Mouse (Mus musculus) forebrain, embryonic 10.5 days (tissue): Measurements from ENCODE around the gene Gm11937. TPM values are rescaled to one million over a fixed set of nuclear protein-coding genes. Genes with fewer than 3 reads are reported as not detected.
A peak's percentile ranks its signal among the peaks of the same experiment; 100 is the strongest.
"Not testable (repeated sequence)": the region's sequence is repeated elsewhere in the genome, so short reads cannot be mapped to it uniquely, and the experiment has no call there.

Experiments used
- DNase-seq: peaks from one replicate; pipeline ENCODE4 v3.0.0-alpha.2; 2017; ENCODE audit warnings: low spot score; ENCODE audit errors: extremely low spot score
- H3K27ac ChIP-seq: fragments of 300-500 bp; sonication (generic); 2 replicates; pipeline ENCODE4 v1.5.1; 2016; ENCODE audit warnings: mild to moderate bottlenecking
- H3K27me3 ChIP-seq: fragments of 300-500 bp; sonication (generic); 2 replicates; pipeline ENCODE4 v1.6.1; 2016; ENCODE audit warnings: mild to moderate bottlenecking; ENCODE audit not compliant: poor library complexity, severe bottlenecking
- H3K36me3 ChIP-seq: fragments of 300-500 bp; sonication (generic); replicated peaks from 2 replicates; pipeline ENCODE4 v1.6.1; 2016; ENCODE audit warnings: mild to moderate bottlenecking, moderate library complexity
- H3K4me1 ChIP-seq: fragments of 300-500 bp; sonication (generic); 2 replicates; pipeline ENCODE4 v1.6.1; 2016
- H3K4me3 ChIP-seq: fragments of 300-500 bp; sonication (generic); 2 replicates; pipeline ENCODE4 v1.5.1; 2016; ENCODE audit warnings: mild to moderate bottlenecking, moderate library complexity
- H3K9me3 ChIP-seq: fragments of 300-500 bp; sonication (generic); 2 replicates; pipeline ENCODE4 v1.6.1; 2016; ENCODE audit warnings: mild to moderate bottlenecking, moderate library complexity
- WGBS: fragments of 180-500 bp; shearing (Covaris S2); methylation state at CpG from one replicate; pipeline ENCODE4 v1.1.7; 2016; 5-methylcytosine and 5-hydroxymethylcytosine counted together
- polyA plus RNA-seq: library from polyadenylated mRNA; unstranded; fragments of >200 nt; fragmentation: Nextera tagmentation; extraction: Ambion mirVana; gene quantifications from 2 replicates; pipeline ENCODE4 v1.2.1, GENCODE M21; 2016

Gene Gm11937
- polyA plus RNA-seq, 1 experiment from 2014 or later, result not detected

DNA sequence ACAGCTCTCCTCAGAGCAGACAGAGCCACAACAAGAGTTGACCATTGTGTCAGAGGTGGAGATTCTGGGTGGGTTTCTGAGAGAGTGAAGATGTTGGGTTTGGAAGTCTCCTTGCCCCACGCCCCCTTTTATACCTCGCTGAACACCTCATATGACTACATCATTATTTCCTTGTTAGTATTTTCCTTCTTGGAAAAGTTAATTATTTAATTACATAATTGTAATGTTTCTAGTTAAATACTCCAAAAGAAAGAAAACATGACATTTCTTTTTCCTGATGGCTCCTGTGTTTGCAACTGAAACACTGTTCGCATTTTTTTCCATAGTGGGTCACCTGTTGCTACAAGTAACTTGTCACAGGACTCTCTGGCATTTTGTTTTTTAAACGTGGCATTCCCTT lies 18.1 kb upstream of the Gm11937 start, which contains the start of gene Krtap4-1:
Gene Krtap4-1 (minus strand): TSS at position 101 of the 400 bp plus-strand sequence.
- Histone ChIP-seq H3K9me3 (no peaks in the 10 kb centered on the region), H3K27ac (no peak within 1 kb of the TSS), H3K4me1 (no peaks in the 10 kb centered on the region), H3K4me3 (no peak within 1 kb of the TSS), H3K36me3 (no peaks in the 10 kb centered on the region), H3K27me3 (no peaks in the 10 kb centered on the region)
- WGBS, result 86% methylated on average over 4 of the region's 4 CpGs
- DNase-seq, result no peak

DNA sequence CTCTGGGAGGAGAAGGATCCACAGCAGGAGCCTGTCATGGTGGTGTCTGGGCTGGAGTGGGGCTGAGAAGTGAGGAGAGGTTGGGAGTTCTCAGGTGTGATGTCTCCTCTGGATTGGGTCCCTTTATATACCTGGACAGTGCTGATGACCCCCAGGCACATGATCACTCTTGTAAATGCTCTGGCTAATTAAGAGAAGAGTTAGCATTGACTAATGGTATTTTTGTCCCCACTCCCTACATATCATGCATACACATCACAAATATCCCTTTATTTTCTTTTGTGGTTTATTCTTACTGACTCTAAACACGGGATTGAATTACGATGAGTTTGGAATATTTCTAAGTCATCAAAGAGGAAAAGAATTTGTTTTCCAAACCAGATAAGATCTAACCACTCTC lies 10.3 kb upstream of the Gm11937 start, which contains the start of gene Gm11562:
Gene Gm11562 (minus strand): TSS at position 101 of the 400 bp plus-strand sequence.
- Histone ChIP-seq H3K4me3 (no peak within 1 kb of the TSS), H3K9me3 (no peaks in the 10 kb centered on the region), H3K27me3 (no peaks in the 10 kb centered on the region), H3K27ac (no peak within 1 kb of the TSS), H3K36me3 (no peaks in the 10 kb centered on the region), H3K4me1 (no peaks in the 10 kb centered on the region)
- DNase-seq, result no peak
- WGBS, result 92% methylated on average over 2 of the region's 2 CpGs

DNA sequence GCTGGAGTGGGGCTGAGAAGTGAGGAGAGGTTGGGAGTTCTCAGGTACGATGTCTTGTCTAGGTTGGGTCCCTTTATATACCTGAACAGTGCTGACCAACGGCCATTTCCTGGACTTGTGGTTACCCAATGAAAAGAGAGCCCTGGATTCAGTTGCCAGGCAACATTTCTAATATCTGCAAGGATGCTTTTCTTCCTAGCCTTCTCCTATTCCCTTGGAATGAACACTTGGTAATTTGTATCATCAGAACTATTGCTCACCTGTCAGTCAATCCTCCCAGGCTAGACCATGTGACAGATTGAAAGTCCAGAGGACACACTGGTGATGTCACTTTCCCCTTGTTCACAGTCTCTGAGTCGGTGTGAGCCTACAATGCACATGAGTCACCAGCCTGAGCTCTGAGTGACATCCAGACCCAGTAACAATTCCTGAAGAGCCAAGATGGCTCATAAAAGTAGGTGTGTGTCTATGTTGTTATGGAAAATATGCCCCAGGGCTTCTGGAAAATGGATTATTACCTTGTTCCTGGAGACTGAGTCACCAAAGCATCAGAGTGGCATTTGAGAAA lies 4.9 kb upstream of the Gm11937 start, which contains the start of gene Krtap2-4:
Gene Krtap2-4 (minus strand): TSS at position 51 of the 568 bp plus-strand sequence.
- H3K36me3 ChIP-seq, result no peaks in the 10 kb centered on the region
- no peaks in the 10 kb centered on the region for H3K4me1 ChIP-seq
- H3K9me3 ChIP-seq, result no peaks in the 10 kb centered on the region
- WGBS, result 84% methylated on average over 3 of the region's 3 CpGs
- no peaks in the 10 kb centered on the region for H3K27me3 ChIP-seq
- no peak within 1 kb of the TSS for H3K27ac ChIP-seq
- no peak within 1 kb of the TSS for H3K4me3 ChIP-seq
- no peak for DNase-seq

DNA sequence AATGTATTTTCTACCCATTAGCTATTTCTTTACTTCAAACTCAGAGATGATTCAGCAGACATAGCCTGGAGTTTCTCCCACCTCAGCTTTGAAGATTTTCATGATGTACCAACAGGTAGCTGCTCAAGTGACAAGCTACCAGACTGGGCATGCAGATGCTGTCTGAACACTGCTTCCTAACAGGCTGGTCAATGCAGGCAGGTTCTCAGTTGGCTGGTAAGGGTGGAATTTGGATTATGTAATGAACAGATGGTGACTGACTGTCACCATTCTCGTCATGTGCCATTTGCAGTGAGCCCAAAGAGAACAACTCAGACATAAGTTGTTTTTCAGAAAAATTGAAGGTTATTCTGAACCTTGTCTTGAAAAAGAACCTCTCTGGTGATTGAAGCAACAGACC lies 863 bp downstream of the Gm11937 start:
- DNase-seq, result no peak
- Histone ChIP-seq H3K4me3 (no peak overlapping the region), H3K27me3 (no peaks in the 10 kb centered on the region), H3K4me1 (no peaks in the 10 kb centered on the region), H3K27ac (no peak overlapping the region), H3K36me3 (no peaks in the 10 kb centered on the region), H3K9me3 (no peaks in the 10 kb centered on the region)
- WGBS, result 70% methylated on average over 1 of the region's 1 CpGs

DNA sequence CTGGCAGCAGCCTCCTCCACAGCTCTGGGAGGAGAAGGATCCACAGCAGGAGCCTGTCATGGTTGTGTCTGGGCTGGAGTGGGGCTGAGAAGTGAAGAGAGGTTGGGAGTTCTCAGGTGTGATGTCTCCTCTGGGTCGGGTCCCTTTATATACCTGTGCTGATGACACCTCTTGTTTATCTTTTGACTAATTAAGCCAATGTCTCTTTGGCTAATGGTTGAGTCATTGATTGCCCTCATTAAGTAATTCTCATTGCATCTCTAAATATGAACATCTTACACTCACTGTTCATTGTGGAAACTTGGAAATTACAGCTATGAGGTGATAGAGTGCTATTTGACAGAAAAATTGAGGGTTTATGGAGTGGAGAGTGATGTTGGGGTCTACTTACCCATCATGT lies 6.8 kb downstream of the Gm11937 start, which contains the start of gene Gm11938:
Gene Gm11938 (minus strand): TSS at position 101 of the 400 bp plus-strand sequence.
- 84% methylated on average over 1 of the region's 1 CpGs for WGBS
- not testable (repeated sequence) for DNase-seq, H3K27ac ChIP-seq, H3K4me3 ChIP-seq, H3K27me3 ChIP-seq, H3K9me3 ChIP-seq, H3K4me1 ChIP-seq, H3K36me3 ChIP-seq

DNA sequence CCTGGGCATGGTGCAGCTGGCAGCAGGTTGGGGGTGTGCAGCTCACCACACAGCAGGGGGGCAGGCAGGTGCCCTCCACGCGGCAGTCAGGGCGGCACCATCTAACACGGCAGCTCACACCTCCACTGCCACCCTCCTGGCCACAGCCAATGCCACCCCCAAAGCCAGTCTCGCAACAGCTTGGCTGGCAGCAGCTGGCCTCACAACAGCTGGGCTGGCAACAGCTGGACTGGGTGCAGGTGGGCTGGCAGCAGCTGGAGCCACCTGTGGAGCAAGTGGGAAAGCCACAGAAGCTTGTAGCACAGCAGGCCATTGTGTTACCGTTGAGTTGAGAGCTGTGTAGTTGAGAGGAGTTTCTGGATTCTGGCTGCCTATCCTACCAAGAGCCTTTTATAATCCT lies 12.2 kb downstream of the Gm11937 start, which contains the start of gene Krtap9-3:
Gene Krtap9-3 (minus strand): TSS at position 364 of the 400 bp plus-strand sequence.
- not testable (repeated sequence) for H3K4me3 ChIP-seq, H3K27me3 ChIP-seq, H3K4me1 ChIP-seq, H3K36me3 ChIP-seq, DNase-seq, H3K9me3 ChIP-seq, H3K27ac ChIP-seq
- WGBS, result 90% methylated on average over 6 of the region's 6 CpGs

DNA sequence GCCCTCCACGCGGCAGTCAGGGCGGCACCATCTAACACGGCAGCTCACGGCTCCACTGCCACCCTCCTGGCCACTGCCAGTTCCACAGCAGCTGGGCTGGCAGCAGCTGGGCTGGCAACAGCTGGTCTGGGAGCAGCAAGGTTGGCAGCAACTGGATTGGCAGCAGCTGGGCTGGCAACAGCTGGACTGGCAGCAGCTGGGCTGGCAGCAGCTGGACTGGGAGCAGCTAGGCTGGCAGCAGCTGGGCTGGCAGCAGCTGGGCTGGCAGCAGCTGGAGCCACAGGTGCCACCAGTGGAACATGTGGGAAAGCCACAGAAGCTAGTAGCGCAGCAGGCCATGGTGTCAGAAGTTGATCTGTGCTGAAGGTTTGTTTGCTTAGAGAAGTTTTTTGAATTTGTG lies 19.0 kb downstream of the Gm11937 start, which contains the start of gene Krtap1-3:
Gene Krtap1-3 (minus strand): TSS at position 359 of the 400 bp plus-strand sequence.
- Histone ChIP-seq H3K4me3 (no peak within 1 kb of the TSS), H3K4me1 (no peaks in the 10 kb centered on the region), H3K27me3 (no peaks in the 10 kb centered on the region), H3K27ac (no peak within 1 kb of the TSS), H3K36me3 (no peaks in the 10 kb centered on the region), H3K9me3 (no peaks in the 10 kb centered on the region)
- 89% methylated on average over 6 of the region's 6 CpGs for WGBS
- DNase-seq, result no peak

DNA sequence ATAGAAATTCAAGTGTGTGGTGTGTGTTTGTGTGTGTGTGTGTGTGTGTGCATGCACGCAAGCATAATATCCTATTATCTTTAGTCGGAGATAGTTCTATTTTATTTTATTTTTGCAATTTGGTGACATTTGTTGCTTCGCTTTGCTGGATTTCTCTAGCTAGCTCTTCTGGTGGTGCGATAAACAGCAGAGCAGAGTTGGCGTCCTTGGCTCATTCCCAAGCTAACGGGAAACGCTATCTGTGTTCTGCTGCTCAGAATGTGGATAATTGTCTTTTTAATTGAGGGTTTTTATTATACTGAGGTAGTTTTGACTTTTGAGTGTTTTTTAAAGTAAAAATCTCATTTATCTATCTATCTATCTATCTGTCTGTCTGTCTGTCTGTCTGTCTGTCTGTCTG lies 24.9 kb downstream of the Gm11937 start:
- Histone ChIP-seq H3K27me3 (no peaks in the 10 kb centered on the region; the same call in 1 of the 2 replicates), H3K27ac (no peak overlapping the region), H3K4me1 (no peaks in the 10 kb centered on the region), H3K9me3 (no peaks in the 10 kb centered on the region), H3K36me3 (no peaks in the 10 kb centered on the region), H3K4me3 (no peak overlapping the region)
- 93% methylated on average over 7 of the region's 7 CpGs for WGBS
- no peak for DNase-seq

DNA sequence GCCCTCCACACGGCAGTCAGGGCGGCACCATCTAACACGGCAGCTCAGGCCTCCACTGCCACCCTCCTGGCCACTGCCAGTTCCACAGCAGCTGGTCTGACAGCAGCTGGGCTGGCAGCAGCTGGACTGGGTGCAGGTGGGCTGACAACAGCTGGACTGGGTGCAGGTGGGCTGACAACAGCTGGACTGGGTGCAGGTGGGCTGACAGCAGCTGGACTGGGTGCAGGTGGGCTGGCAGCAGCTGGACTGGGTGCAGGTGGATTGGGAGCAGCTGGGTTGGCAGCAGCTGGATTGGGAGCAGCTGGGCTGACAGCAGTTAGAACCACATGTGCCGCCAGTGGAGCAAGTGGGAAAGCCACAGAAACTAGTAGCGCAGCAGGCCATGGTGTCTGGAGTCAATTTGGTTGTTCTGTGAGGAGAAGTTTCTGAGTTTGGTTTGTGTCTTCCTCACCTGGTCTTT lies 26.7 kb downstream of the Gm11937 start, which contains the start of gene Krtap1-4:
Gene Krtap1-4 (minus strand): TSS at position 410 of the 460 bp plus-strand sequence.
- Histone ChIP-seq H3K9me3 (no peaks in the 10 kb centered on the region), H3K27me3 (no peaks in the 10 kb centered on the region; the same call in 1 of the 2 replicates), H3K27ac (no peak within 1 kb of the TSS), H3K4me1 (no peaks in the 10 kb centered on the region), H3K4me3 (no peak within 1 kb of the TSS), H3K36me3 (no peaks in the 10 kb centered on the region)
- no peak for DNase-seq
- WGBS, result 97% methylated on average over 5 of the region's 5 CpGs

DNA sequence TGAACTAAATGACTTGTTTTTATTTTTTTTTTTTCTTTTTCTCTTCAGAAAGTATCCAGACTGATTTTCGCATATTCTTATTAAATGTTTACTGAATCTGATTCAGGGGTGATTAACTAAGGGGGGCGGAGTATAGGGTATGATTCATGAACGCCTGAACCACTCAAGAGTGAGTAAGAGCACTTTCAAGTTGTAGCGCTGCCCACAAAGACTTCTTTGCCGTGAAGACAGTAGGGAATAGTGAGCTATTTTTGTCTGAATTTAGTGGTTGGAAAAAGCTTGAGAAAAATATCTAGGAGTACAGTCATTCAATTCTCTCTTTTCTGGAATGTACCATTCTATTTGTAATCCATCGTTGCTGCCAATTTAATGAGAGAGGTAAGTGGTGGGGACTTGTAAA lies 28.4 kb downstream of the Gm11937 start:
- Histone ChIP-seq H3K9me3 (no peaks in the 10 kb centered on the region), H3K27ac (no peak overlapping the region), H3K27me3 (no peaks in the 10 kb centered on the region; the same call in 1 of the 2 replicates), H3K4me3 (no peak overlapping the region), H3K4me1 (no peaks in the 10 kb centered on the region), H3K36me3 (no peaks in the 10 kb centered on the region)
- no peak for DNase-seq
- 93% methylated on average over 6 of the region's 6 CpGs for WGBS

DNA sequence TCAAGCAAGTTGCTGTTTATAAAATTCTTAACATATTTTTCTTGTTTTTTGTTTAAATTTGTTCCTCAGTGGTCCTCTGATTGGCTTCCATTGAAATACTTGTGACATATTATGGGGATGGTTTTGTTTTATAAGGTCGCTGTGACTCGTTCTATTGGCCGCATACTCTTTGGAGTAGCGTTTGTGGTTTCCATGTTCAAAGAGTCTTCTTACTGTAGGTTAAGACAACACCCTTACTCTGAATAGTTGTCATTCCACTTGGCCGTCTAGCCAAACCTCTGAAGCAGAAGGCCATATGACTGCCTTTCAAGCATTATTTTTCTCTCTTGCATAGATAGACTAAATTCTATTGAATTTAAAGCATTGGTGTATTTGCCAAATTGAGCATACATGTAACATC lies 28.9 kb downstream of the Gm11937 start:
- Histone ChIP-seq H3K4me3 (no peak overlapping the region), H3K9me3 (no peaks in the 10 kb centered on the region), H3K27ac (no peak overlapping the region), H3K36me3 (no peaks in the 10 kb centered on the region), H3K27me3 (no peaks in the 10 kb centered on the region; the same call in 1 of the 2 replicates), H3K4me1 (no peaks in the 10 kb centered on the region)
- no peak for DNase-seq
- 95% methylated on average over 5 of the region's 5 CpGs for WGBS

DNA sequence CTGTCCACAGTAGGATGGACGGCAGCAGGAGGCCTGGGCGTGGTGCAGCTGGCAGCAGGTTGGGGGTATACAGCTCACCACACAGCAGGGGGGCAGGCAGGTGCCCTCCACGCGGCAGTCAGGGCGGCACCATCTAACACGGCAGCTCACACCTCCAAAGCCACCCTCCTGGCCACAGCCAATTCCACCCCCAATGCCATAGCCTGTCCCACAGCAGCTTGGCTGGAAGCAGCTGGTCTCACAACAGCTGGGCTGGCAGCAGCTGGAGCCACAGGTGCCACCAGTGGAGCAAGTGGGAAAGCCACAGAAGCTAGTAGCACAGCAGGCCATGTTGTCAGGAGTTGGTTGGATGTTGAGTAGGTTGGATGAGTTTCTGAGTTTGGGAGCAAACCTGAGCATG lies 29.4 kb downstream of the Gm11937 start, which contains the start of gene Krtap1-5:
Gene Krtap1-5 (minus strand): TSS at position 381 of the 400 bp plus-strand sequence.
- no peaks in the 10 kb centered on the region for H3K4me1 ChIP-seq
- WGBS, result 92% methylated on average over 6 of the region's 6 CpGs
- H3K4me3 ChIP-seq, result no peak within 1 kb of the TSS
- H3K27ac ChIP-seq, result no peak within 1 kb of the TSS
- H3K9me3 ChIP-seq, result no peaks in the 10 kb centered on the region
- H3K36me3 ChIP-seq, result no peaks in the 10 kb centered on the region
- DNase-seq, result no peak
- H3K27me3 ChIP-seq, result no peaks in the 10 kb centered on the region; the same call in 1 of the 2 replicates

DNA sequence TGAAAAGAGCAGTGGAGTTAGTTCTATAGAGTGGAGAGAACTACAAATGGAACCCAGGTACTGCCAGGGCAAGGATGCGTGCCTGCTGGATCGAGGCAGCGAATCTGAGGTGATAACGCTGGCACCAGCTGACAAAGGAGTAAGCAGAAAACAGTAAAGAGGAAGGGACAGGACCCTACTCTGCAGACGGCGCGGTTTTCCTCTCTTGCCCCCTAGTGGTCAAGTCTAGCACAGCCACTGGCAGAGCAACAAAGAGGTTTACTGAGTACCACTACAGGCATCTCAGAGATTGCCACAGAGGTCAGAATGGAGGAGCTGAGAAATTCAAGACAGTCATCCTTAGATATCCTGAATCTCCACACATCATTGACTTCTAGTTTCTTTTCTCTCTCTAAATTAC lies 35.9 kb downstream of the Gm11937 start:
- 5% methylated on average over 7 of the region's 7 CpGs for WGBS
- Histone ChIP-seq H3K27me3 (no peaks in the 10 kb centered on the region), H3K27ac (peak overlapping the region; percentile 62; the same call in 1 of the 2 replicates), H3K36me3 (no peaks in the 10 kb centered on the region), H3K9me3 (no peaks in the 10 kb centered on the region), H3K4me3 (peak overlapping the region; percentile 33), H3K4me1 (peaks cover 3% of the 10 kb centered on the region)
- peak; percentile 79 for DNase-seq
